Mouse (Mus musculus): ENCODE measurements around the gene Brinp2. TPM values are rescaled to one million over a fixed set of nuclear protein-coding genes. Genes with fewer than 3 reads are reported as not detected.

Gene Brinp2
- total and polyA plus RNA-seq, 2 experiments from 2014 or later = 40.6 to 54.1 TPM

DNA sequence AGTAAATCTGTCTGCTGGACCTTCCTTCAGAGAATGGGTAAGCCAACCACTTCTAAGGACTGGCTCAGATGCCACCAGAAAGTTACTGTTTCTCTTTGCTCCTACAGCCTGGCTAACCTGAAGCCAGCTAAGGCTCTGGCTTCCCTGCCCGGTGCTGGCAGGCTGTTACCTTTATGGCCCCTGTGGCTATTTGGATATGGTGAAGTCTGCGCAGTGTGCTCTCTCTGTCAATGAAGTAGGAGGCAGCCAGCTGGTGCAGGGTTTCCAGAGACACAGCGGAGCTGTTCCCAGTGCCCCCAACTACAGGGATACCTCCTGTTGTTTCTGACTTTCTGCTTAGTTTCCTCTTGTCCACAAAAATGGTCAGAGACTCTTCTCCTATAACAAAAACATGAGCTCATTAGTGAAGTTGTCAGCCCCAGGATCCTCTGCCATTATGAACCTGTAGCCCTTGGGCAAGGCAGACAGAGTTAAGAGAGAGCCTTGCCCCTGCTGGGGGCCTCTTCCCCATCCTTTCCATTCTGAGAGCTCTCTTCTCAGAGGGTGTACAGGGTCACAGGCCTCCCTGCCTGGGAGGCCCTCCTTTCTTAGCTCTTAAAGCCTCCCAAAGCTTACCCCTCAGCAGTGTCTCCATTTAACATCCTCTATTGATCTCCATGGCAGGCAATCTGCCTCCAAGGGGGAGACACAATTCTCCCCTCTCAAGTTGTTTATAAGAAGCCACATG is 89.7 kb downstream of the Brinp2 start:
- no peak overlapping the region for H3K4me3 ChIP-seq (ENCODE audit: low read depth, low read length)
- WGBS = 45% methylated on average over 3 of the region's 3 CpGs
- DNase-seq (no peak), ATAC-seq (no peak; the same call in 1 of the 2 replicates)
- no peak for TF ChIP-seq CTCF (IDR thresholded peaks at IDR 0.05; ENCODE audit: low read depth)
- no peaks in the 10 kb centered on the region for H3K9me3 ChIP-seq (ENCODE audit: low read length)
- no peak overlapping the region for H3K27ac ChIP-seq (ENCODE audit: low read depth, low read length)
- H3K27me3 ChIP-seq (ENCODE audit: insufficient read depth, low read length) = no peaks in the 10 kb centered on the region
- H3K4me1 ChIP-seq (ENCODE audit: insufficient read depth) = no peaks in the 10 kb centered on the region
- H3K36me3 ChIP-seq (ENCODE audit: insufficient read depth) = no peaks in the 10 kb centered on the region; the same call in 1 of the 2 replicates
- no peak overlapping the region for H3K9ac ChIP-seq
- H3K4me2 ChIP-seq (ENCODE audit: low read depth) = no peak overlapping the region

DNA sequence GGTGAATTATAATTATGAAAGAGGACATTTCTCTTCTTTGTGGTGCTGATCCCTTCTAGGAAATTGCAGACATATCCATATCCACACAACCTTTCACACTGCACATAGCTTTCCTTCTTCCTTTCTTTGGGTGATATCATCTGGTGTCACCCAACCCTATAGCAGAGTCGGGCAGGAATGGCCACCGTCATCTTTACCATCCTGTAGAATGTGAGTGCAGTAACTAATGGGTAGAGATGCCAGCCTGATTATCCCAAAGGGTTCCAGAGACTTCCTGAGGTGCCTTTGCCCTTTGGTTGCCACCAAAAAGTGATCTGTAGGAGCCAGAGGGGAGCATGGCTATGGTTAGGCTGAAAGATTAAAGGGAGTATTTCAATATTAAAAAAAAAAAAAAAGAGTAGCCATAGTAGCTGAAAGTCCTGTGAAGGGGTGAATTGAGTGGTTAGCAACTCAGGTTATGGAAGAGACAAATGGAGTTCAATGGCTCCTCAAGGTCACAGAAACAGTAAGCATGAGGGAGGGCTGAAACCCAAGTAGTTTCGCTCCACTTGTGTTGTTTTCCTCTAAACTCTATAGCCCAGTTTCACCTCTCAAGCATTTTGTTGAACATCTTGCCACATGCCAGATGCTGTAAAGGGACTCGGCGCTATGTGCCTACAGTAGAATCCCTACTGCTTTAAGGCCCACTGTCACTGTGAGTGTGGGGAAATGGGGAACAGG is 96.5 kb downstream of the Brinp2 start:
- H3K36me3 ChIP-seq (ENCODE audit: insufficient read depth) = no peaks in the 10 kb centered on the region; the same call in 1 of the 2 replicates
- no peak for DNase-seq
- no peaks in the 10 kb centered on the region for H3K27me3 ChIP-seq (ENCODE audit: insufficient read depth, low read length)
- no peak overlapping the region for H3K9ac ChIP-seq
- no peak for TF ChIP-seq CTCF (IDR thresholded peaks at IDR 0.05; ENCODE audit: low read depth)
- H3K4me1 ChIP-seq (ENCODE audit: insufficient read depth) = no peaks in the 10 kb centered on the region
- no peak overlapping the region for H3K27ac ChIP-seq (ENCODE audit: low read depth, low read length)
- H3K9me3 ChIP-seq (ENCODE audit: low read length) = no peaks in the 10 kb centered on the region
- H3K4me3 ChIP-seq (ENCODE audit: low read depth, low read length) = no peak overlapping the region
- 97% methylated on average over 5 of the region's 5 CpGs for WGBS
- no peak overlapping the region for H3K4me2 ChIP-seq (ENCODE audit: low read depth)
- ATAC-seq = no peak

DNA sequence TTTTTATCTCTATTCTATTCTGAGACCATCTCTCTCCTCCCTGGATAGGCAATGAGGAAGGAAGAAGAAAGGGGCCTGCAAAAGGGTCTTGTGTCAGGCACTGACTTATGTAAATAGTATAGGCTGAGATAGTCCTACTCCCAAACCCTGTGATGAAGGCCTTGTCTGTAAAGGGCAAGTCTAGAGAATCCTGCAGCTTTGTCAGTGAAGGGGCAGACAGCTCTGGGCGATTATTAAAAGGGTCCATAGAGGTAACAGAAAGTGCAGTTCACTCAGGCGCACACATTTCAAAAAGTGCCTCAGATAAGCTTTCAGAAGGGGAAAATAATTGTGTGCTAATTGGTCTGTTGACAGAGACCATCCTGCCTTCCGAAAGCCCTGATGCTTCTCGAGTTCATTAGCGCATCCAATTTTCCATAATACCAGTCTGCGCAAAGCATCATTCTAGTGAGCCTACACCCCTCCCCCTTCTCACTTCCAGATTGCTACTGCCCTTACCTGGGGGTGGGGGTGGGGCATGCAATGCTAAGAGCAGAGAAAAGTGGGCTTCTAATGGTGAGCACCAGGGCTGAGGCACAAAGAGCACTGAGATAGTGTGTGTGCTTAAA is 97.3 kb downstream of the Brinp2 start:
- Histone ChIP-seq H3K27me3 (ENCODE audit: insufficient read depth, low read length) (no peaks in the 10 kb centered on the region), H3K4me1 (ENCODE audit: insufficient read depth) (no peaks in the 10 kb centered on the region), H3K9ac (no peak overlapping the region), H3K9me3 (ENCODE audit: low read length) (no peaks in the 10 kb centered on the region), H3K4me3 (ENCODE audit: low read depth, low read length) (no peak overlapping the region), H3K36me3 (ENCODE audit: insufficient read depth) (no peaks in the 10 kb centered on the region; the same call in 1 of the 2 replicates), H3K4me2 (ENCODE audit: low read depth) (no peak overlapping the region), H3K27ac (ENCODE audit: low read depth, low read length) (no peak overlapping the region)
- no peak for DNase-seq
- ATAC-seq = no peak
- WGBS = 28% methylated on average over 6 of the region's 6 CpGs
- no peak for TF ChIP-seq CTCF (IDR thresholded peaks at IDR 0.05; ENCODE audit: low read depth)

DNA sequence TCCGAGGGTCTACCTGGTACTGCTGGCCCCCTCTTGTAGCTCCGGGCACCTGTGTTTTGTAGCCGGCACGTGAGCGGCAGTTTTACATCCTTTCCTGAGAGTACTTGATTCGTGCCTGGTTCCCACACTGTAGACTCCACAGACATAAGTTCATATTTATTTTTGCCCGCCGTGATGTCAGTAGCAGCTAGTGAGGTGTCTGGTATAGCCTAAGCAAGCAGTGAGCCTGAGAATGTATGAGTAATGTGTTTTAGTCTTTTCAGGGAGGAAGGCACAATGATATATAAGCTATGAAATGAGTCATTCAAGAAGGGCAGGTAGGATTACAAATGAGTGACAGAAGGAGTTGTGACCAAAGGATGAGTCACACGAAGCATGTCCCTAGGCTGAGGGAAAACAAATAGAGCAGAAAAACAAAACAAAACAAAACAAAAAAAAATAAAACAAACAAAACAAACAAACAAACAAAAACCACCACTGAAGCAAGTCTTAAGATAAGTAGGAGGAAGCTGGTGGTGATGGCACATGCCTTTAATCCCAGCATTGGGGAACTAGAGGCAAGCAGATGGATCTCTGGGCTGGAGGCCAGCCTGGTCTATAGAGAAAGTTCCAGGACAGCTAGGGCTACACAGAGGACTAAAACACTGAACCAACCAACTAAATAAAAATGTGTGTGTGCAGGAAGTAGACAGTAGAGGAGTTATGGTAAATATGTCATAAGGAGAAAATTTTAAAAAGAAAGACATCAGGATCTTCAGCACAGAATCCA is 100.0 kb downstream of the Brinp2 start:
- Histone ChIP-seq H3K4me3 (ENCODE audit: low read depth, low read length) (no peak overlapping the region), H3K9me3 (ENCODE audit: low read length) (no peaks in the 10 kb centered on the region), H3K4me1 (ENCODE audit: insufficient read depth) (no peaks in the 10 kb centered on the region), H3K27ac (ENCODE audit: low read depth, low read length) (no peak overlapping the region), H3K4me2 (ENCODE audit: low read depth) (no peak overlapping the region), H3K9ac (no peak overlapping the region), H3K27me3 (ENCODE audit: insufficient read depth, low read length) (no peaks in the 10 kb centered on the region), H3K36me3 (ENCODE audit: insufficient read depth) (no peaks in the 10 kb centered on the region)
- no peak for ATAC-seq
- no peak for TF ChIP-seq CTCF (IDR thresholded peaks at IDR 0.05; ENCODE audit: low read depth)
- DNase-seq = no peak
- 94% methylated on average over 9 of the region's 9 CpGs for WGBS

DNA sequence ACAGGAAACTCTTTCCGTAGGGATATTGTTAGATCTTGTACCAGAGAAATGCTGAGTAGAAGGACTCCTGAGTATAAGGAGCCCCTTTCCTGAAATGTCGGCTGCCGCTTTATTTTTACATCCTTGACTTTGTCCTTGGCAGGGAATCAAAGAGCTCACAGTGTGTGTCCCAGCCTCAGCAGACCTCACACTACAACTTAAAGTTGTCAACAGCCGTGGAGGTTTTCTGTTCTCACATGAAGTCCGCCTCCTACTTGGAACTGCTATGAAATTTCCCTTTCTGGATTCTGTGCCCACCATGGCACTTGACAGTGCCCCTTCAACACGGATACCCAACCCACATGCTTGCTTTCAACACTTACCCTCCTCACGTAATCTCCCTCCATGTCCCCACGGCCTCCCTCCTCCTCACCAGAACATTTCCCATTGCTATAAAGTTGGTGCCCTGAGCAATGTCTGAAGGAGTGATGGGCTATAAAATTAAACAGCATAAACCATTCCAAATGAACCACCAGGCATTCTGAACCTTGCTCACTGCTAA is 103.4 kb downstream of the Brinp2 start:
- TF ChIP-seq CTCF (IDR thresholded peaks at IDR 0.05; ENCODE audit: low read depth) = no peak
- no peaks in the 10 kb centered on the region for H3K4me1 ChIP-seq (ENCODE audit: insufficient read depth)
- DNase-seq (no peak), ATAC-seq (no peak)
- H3K9ac ChIP-seq = no peak overlapping the region
- H3K27ac ChIP-seq (ENCODE audit: low read depth, low read length) = no peak overlapping the region
- H3K27me3 ChIP-seq (ENCODE audit: insufficient read depth, low read length) = no peaks in the 10 kb centered on the region
- WGBS = 76% methylated on average over 8 of the region's 8 CpGs
- H3K36me3 ChIP-seq (ENCODE audit: insufficient read depth) = peaks cover 11% of the 10 kb centered on the region
- no peak overlapping the region for H3K4me3 ChIP-seq (ENCODE audit: low read depth, low read length)
- no peaks in the 10 kb centered on the region for H3K9me3 ChIP-seq (ENCODE audit: low read length)
- no peak overlapping the region for H3K4me2 ChIP-seq (ENCODE audit: low read depth)

DNA sequence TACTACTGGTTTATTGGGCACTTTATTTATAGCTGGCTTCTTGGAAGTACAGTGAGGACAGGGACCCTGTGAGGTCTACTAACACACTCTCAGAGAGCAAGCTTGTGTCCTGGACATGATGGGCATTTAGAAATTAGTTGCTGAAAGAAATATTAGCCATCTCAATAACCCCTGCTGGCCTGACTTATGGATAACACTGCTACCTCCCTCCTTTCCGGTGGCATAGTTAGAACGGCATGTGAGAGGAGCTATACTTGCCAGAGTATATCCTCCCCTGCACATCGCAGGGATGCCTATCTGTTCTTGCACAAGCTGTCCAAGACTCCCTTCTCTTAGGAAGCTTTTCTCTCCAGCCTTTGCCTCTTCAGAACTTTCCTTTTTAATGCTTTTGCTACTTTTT is 107.9 kb downstream of the Brinp2 start:
- H3K27ac ChIP-seq (ENCODE audit: low read depth, low read length) = no peak overlapping the region
- H3K9me3 ChIP-seq (ENCODE audit: low read length) = no peaks in the 10 kb centered on the region
- ATAC-seq (no peak), DNase-seq (no peak)
- no peak overlapping the region for H3K4me2 ChIP-seq (ENCODE audit: low read depth)
- no peaks in the 10 kb centered on the region for H3K4me1 ChIP-seq (ENCODE audit: insufficient read depth)
- peaks cover 29% of the 10 kb centered on the region for H3K36me3 ChIP-seq (ENCODE audit: insufficient read depth)
- no peak overlapping the region for H3K4me3 ChIP-seq (ENCODE audit: low read depth, low read length)
- no peaks in the 10 kb centered on the region for H3K27me3 ChIP-seq (ENCODE audit: insufficient read depth, low read length)
- no peak overlapping the region for H3K9ac ChIP-seq
- no peak for TF ChIP-seq CTCF (IDR thresholded peaks at IDR 0.05; ENCODE audit: low read depth)
- 94% methylated on average over 3 of the region's 3 CpGs for WGBS

Data from forebrain, postnatal 0 days (tissue).